Mouse (Mus musculus): ENCODE results near the gene Dnajc13.

The Dnajc13 gene

GRCm38 (mm10) chr9:104182328-104182727 is 80.4 kb downstream of the Dnajc13 start:
- no peak for DNase-seq (ENCODE audit: low spot score in 2 of 2)

GRCm38 (mm10) chr9:104181626-104182025 is 81.1 kb downstream of the Dnajc13 start:
- no peak for DNase-seq (ENCODE audit: low spot score in 2 of 2)

GRCm38 (mm10) chr9:104180046-104180445 is 82.7 kb downstream of the Dnajc13 start:
- peak; percentile 55 to 70 for DNase-seq (ENCODE audit: low spot score in 2 of 2)

- DNase-seq (ENCODE audit: low spot score in 2 of 2): no peak
These were observed 90.4 kb downstream of the Dnajc13 start for GRCm38 (mm10) chr9:104172342-104172741.

- DNase-seq (ENCODE audit: low spot score in 2 of 2): no peak
These were observed 91.1 kb downstream of the Dnajc13 start for GRCm38 (mm10) chr9:104171651-104172050.

- no peak for DNase-seq (ENCODE audit: low spot score in 2 of 2)
These were observed 92.7 kb downstream of the Dnajc13 start for GRCm38 (mm10) chr9:104169986-104170385.

- DNase-seq (ENCODE audit: low spot score in 2 of 2): no peak
These were observed 96.8 kb downstream of the Dnajc13 start for GRCm38 (mm10) chr9:104165926-104166325.

GRCm38 (mm10) chr9:104164194-104164593 is 98.5 kb downstream of the Dnajc13 start:
- no peak for DNase-seq (ENCODE audit: low spot score in 2 of 2)

- DNase-seq (ENCODE audit: low spot score in 2 of 2): no peak
These were observed 101.6 kb downstream of the Dnajc13 start for GRCm38 (mm10) chr9:104161117-104161516.

- no peak for DNase-seq (ENCODE audit: low spot score in 2 of 2)
These were observed 105.4 kb downstream of the Dnajc13 start for GRCm38 (mm10) chr9:104157291-104157690.

GRCm38 (mm10) chr9:104156506-104156905 is 106.2 kb downstream of the Dnajc13 start:
- no peak for DNase-seq (ENCODE audit: low spot score in 2 of 2)

GRCm38 (mm10) chr9:104155100-104155715 is 107.5 kb downstream of the Dnajc13 start:
- DNase-seq (ENCODE audit: low spot score in 2 of 2): no peak

GRCm38 (mm10) chr9:104152121-104152520 is 110.6 kb downstream of the Dnajc13 start:
- no peak for DNase-seq (ENCODE audit: low spot score in 2 of 2)

- DNase-seq (ENCODE audit: low spot score in 2 of 2): no peak
These were observed 113.8 kb downstream of the Dnajc13 start for GRCm38 (mm10) chr9:104148969-104149368.

GRCm38 (mm10) chr9:104146683-104147082 is 116.0 kb downstream of the Dnajc13 start:
- no peak for DNase-seq (ENCODE audit: low spot score in 2 of 2)

- DNase-seq (ENCODE audit: low spot score in 2 of 2): no peak
These were observed 118.3 kb downstream of the Dnajc13 start for GRCm38 (mm10) chr9:104144314-104144996.

- no peak for DNase-seq (ENCODE audit: low spot score in 2 of 2)
These were observed 119.9 kb downstream of the Dnajc13 start for GRCm38 (mm10) chr9:104142805-104143204.

- DNase-seq (ENCODE audit: low spot score in 2 of 2): no peak
These were observed 122.4 kb downstream of the Dnajc13 start for GRCm38 (mm10) chr9:104140351-104140750.

GRCm38 (mm10) chr9:104130141-104130755 is 132.5 kb downstream of the Dnajc13 start:
- no peak for DNase-seq (ENCODE audit: low spot score in 2 of 2)

GRCm38 (mm10) chr9:104128110-104128509 is 134.6 kb downstream of the Dnajc13 start:
- peak in 1 of 2 experiments; percentile 60 for DNase-seq (ENCODE audit: low spot score in 2 of 2)

GRCm38 (mm10) chr9:104126833-104127232 is 135.9 kb downstream of the Dnajc13 start, which contains the start of gene Ackr4:
Gene Ackr4, minus strand, starts transcription at chr9:104126933.
- DNase-seq (ENCODE audit: low spot score in 2 of 2): no peak

GRCm38 (mm10) chr9:104123622-104124021 is 139.1 kb downstream of the Dnajc13 start:
- DNase-seq (ENCODE audit: low spot score in 2 of 2): no peak

- no peak for DNase-seq (ENCODE audit: low spot score in 2 of 2)
These were observed 139.6 kb downstream of the Dnajc13 start for GRCm38 (mm10) chr9:104123101-104123500.
